Mouse (Mus musculus) gastrocnemius, adult 18-20 months (tissue): ENCODE measurements around the gene Ooep. TPM values are rescaled to one million over a fixed set of nuclear protein-coding genes. Genes with fewer than 3 reads are reported as not detected.
"Not testable (repeated sequence)": the region's sequence is repeated elsewhere in the genome, so short reads cannot be mapped to it uniquely, and the experiment has no call there.

Experiments used
- DNase-seq: peaks from one replicate; pipeline ENCODE4 v3.0.0; 2021; ENCODE audit warnings: low spot score
- total RNA-seq, 2 experiments: library from RNA; stranded (reverse); gene quantifications; 2 replicates each; pipeline ENCODE4 v1.2.3; 2021

Ooep gene
- total RNA-seq, 2 experiments from 2014 or later: not detected

- DNase-seq: not testable (repeated sequence)
Observed at GRCm38 (mm10) chr9:78367959-78368358, 10.6 kb downstream of the Ooep start, which contains the start of gene Dppa5a. Gene Dppa5a, minus strand, starts transcription at chr9:78368177.

DNA sequence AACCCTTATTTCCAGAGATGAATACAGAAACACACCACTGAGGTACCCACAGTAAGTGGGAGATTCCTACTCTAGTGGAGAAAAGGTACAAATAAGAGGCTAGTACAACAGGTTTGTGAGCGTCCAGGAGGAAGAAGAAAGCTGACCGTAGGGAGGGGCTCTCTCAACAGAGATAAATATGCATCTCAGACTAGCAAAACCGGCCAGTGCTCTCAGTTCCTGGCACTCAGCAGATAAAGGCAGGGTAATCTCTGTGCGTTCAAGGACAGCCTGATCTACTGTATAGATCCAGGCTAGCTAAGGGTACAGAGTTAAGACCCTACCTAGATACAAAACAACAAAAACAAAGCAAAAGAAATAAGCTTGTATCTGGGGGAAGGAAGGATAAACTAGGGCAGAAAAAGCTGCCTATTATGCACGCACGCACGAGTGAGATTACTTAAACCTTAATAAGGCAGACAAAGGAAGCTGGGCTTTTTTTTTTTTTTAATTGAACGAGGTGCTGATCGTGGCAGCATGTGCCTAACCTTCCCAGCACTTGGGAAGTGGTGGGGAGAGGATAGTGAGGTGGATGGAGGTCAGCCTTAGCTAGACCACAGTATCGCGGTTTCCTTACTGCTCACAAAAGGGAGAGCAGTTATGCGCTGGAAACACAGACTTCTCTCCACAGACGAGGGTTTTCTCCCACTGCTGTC is 12.5 kb downstream of the Ooep start:
- no peak for DNase-seq

DNA sequence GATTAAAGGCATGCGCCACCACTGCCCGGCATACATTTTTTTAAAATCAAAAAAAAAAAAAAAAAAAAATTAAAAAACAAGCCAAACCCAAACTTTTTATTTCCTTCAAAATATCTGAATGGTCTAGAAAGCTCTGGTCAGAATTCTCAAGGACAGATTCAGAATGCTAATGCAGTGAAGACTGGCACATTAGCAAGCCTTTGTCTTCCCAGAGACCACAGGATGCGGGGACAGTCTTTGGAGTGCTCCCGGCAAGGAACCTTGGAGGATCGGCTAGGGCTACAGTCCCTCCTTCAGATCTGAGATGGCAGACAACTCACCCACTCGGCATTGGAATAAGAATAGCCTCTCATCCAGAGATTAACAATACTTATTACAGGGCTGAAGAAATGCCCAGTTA is 13.8 kb downstream of the Ooep start:
- DNase-seq: no peak

DNA sequence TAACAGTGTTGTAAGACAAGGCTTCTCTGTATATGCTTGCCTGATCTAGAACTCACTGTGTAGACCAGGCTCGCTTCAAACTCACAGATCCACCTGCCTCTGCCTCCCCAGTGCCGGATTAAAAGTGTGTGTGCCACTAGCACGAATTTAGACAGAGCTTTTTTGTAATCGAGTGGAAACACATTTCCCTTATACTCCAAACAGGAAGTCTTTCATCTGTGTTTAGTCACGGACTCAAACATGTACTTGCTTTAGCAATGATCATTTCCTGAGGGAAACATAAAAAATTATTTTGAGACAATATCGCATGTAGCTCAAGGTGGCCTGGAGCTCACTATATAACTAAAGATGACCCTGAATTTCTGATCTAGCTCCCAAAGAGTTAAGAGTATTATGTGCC is 15.2 kb downstream of the Ooep start:
- DNase-seq: no peak

- no peak for DNase-seq
Observed at GRCm38 (mm10) chr9:78360484-78360872, 18.0 kb downstream of the Ooep start.

DNA sequence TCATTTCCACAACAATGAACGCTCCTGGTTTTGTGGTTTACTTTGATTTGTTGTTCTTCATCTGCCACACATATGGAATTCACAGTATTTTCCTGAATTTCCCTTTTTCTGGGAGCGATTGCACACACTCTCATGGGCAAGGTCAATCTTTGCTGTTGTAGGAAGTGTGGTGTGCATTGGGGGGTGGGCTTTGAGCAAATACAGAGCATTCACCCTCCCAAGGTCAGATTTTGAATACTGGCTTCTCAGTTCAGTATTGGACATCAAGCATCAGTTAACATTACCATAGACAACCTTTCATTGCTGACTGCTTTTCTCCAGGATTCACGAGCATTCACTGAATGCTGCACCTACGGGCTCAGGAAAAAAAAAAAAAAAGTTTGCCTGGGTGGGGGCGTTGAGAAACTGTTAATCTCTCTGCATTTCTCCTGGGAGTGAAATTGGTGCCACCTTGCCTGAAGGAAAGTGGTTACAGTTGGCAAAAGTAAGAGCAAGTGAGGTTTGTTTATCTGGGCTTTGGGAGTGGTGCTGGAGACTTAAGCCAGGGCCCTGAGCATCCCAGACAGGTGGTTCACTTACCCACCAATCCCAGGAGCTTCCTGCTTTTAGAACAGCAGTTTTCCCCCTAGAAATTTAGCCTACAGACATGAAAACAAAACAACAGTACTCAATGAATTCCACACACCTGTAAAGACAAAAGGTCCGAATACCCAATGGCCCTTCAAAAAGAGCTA is 18.6 kb downstream of the Ooep start:
- DNase-seq: no peak

- DNase-seq: peak; percentile 36
Observed at GRCm38 (mm10) chr9:78358053-78358452, 20.5 kb downstream of the Ooep start.

DNA sequence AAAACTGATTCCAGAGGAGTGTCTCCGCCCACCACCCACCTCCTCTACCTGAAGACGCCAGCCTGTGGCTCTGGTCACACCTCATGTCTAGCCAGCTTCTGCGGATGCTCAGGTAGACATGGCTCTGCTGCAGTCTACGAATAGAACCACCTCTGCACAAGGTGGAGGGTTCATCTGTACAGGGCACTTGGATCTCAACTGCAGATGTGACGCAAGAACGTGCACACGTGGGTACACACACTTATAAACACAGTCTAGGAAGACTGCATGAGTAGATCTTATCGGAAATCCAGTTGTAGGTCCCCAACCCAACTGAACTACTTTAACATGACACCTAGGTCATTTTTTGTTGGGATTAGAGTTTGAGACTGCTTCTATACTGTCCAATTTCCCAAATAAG is 22.9 kb downstream of the Ooep start, which contains the start of gene Gsta2:
Gene Gsta2, minus strand, starts transcription at position 178 of the 400 bp plus-strand sequence.
- no peak for DNase-seq

DNA sequence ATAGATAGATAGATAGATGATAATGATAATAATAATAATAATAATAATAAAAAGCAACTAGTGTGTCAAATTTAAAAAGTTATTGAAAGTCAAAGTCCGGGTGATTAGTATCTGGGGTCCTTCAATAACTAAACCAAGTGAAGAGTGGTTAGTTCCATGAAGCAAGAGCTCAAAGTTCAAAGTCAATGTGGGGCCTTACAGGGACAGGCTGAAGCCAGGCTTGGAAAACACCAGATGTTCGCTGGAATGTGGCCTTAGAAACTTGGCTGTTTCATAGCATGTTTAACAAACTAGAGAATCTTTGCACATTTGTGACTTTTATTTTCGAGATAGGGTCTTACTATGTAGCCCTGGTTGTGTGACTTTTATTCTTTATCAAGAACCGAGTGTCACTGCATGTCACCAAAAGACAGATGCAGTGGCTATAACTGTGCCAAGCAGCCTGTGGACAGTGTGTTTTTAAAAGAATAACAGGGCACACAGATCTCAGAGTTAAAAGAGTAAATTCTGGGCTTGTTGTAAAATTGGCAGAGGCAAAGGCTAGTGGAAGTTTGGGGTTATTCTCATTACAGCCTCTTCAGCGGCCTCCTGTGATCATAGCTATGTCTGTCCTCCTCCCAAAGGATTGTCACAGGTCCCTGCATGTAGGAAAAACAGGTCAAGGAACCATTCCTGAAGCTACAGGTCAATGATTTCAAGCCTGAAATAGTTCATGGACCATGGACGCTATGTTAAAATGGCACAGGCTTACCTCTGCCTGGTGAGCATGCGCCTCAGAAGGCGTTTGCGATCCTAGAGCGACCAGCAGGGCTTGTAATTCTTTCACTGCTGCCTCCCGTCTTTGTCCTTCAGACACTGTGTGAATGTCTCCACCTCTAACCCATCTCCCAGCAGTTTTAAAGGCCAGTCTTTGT is 23.6 kb downstream of the Ooep start:
- no peak for DNase-seq

GRCm38 (mm10) chr9:78351504-78352220 is 26.9 kb downstream of the Ooep start:
- DNase-seq: no peak

GRCm38 (mm10) chr9:78350007-78350406 is 28.5 kb downstream of the Ooep start:
- not testable (repeated sequence) for DNase-seq

DNA sequence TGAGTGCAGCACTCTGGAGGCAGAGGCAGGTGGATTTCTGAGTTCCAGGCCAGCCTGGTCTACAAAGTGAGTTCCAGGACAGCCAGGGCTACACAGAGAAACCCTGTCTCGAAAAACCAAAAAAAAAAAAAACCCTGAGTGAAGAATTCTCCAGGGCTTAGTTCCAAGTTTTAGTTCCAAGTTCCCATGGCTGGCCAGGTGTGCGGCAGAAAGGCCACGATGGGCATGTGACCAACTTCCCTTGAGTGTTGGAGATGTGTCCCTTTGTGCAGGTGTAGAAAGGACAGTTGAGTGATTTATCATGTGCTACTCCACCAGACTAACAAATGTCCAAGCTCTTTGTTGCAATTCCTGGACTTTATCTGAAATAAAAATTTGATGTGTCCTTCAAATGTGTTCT is 29.4 kb downstream of the Ooep start:
- DNase-seq: not testable (repeated sequence)

- DNase-seq: not testable (repeated sequence)
Observed at GRCm38 (mm10) chr9:78348206-78349004, 30.1 kb downstream of the Ooep start.

DNA sequence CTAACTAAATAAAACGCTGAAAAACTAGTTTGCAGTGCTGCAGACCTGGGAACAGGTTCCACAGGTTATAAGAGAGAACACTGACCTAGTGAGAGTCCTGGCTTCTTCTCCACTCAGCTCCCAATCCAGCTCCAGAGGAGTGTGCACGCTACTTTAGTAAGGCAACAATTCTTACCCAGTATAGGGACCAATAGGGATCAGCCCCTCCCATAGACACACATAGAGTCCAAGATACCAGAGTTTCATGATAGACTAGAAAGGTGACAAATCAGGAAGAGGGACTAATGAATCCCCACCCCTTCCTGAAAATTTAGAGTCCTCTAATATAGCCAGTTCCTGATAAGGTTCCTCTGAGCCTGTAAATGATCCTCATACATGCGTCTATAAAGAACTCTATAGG is 31.5 kb downstream of the Ooep start:
- DNase-seq: no peak

- DNase-seq: not testable (repeated sequence)
Observed at GRCm38 (mm10) chr9:78345235-78345634, 33.3 kb downstream of the Ooep start.

DNA sequence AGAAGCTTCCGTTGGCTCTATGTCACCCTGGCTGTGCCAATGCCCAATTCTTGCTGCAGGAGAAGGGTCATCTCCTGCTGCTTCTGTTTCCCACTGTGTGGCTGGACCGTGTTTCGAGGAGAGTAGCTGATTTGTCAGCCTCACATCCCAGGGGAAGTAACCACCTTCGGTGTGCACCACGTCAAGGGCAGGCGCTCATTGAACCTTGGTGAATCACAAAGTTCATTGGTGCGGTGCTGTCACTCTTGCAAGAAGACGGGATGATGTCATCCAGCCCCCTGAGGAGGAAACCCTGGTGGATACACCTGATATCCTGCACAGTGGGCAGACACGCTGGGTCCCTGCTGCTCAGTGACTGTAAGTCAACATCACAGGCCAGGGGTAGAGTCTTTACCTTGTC is 35.5 kb downstream of the Ooep start:
- not testable (repeated sequence) for DNase-seq

DNA sequence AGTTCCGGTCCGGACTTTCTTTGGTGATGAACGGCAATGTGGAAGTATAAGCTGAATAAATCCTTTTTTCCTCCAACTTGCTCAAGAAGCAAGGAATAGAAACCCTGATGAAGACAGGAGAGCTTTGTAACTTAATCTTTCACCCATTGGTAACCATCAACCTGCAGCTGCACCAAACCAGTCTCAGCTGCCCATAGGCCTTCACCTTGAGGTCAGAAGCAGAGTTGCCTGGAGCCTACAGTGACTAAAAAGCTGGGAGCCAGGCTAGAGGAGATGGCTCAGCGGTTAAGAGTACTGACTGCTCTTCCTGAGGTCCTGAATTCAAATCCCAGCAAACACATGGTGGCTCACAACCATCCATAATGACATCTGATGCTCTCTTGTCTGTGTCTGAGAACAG is 36.0 kb downstream of the Ooep start:
- not testable (repeated sequence) for DNase-seq

DNA sequence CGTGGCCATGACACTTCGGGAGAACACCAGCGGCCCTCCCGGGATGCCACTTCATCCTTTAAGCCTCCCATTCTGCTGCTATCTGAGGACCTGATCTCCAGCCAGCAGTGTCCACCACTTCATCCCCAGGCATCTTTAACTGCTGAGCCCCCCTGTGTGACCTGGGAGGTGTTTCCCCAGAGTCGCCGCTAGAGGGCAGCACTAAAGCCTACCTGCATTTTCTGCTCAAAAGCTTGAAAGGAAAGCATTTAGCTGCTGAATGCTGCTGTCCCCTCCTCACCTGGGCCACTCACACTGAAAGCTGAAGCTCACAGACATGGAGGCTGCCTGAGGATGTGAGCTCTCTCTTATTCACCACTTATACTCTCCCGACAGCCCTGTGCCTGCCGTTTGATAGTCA is 38.2 kb downstream of the Ooep start:
- DNase-seq: peak; percentile 6

DNA sequence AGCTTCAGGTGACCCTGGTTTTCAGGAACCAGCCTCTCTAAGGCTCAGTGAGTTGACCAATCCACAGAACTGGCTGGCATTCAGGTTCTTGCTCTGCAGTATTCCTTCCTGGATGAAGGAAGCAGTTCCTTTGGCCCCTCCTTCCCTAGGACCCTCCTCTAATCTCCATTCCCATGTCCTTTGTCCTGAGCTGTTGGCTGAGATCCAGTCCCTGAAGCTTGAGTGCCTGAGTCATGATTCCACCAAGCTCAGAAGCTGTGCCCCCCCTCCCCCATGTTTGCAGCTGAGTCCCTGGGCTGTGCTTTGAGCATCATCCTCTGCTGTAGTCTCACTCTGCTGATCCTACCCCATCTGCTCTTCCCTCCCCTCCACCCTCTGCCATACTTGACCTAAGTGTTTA is 41.5 kb downstream of the Ooep start:
- DNase-seq: not testable (repeated sequence)

GRCm38 (mm10) chr9:78327289-78327688 is 51.2 kb downstream of the Ooep start, which contains the start of gene Omt2b:
Gene Omt2b, plus strand, starts transcription at chr9:78327589.
- DNase-seq: not testable (repeated sequence)
